Mouse (Mus musculus): ENCODE data around the gene Tbx5. TPM values are rescaled to one million over a fixed set of nuclear protein-coding genes. Genes with fewer than 3 reads are reported as not detected.

Gene Tbx5
- total RNA-seq, 2 experiments from 2014 or later: not detected

GRCm38 (mm10) chr5:119922229-119922628 is 89.8 kb downstream of the Tbx5 start:
- no peak for DNase-seq (ENCODE audit: extremely low spot score in 1 of 2, low spot score in 1 of 2)

Other genes with a start within 250 kb of the Tbx5 start
- 1 to 10 TPM; 2.9 to 3.1 TPM for gene Tbx3, start 162.0 kb upstream of the Tbx5 start, total RNA-seq (2021)

All from layer of hippocampus, postnatal 25 days (tissue).